Mouse (Mus musculus) T-helper 2 cell (primary cell): ENCODE measurements around the gene Itih5.

Experiments
- in situ Hi-C: fragments of 300-600 bp; cut with MboI, MseI; formaldehyde crosslinking; loops from one replicate; pipeline ENCODE4 v1.15.1; 2025; ENCODE audit warnings: high pct_unique_total_duplicates

Gene Itih5

DNA sequence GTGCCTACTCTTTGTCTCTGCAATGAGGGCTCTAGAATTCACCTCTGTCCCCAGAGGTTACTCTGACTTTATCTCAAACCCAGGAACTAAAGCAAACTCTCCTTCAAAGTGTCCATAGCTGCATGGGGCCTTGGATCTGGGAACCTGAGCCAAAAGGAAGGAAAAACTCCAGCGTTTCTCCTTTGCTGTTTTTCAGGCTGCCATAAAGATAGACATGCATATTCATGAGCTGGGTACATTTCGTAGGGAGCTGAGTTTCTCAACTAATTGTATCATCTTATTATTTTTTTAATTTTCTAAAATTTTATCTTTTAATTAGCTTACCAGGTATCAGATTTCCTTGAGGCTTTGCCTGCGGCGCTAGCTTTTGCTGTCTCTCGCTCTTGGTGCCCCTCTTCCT is 106.7 kb downstream of the Itih5 start:
- in situ Hi-C loops = no loop called here

GRCm38 (mm10) chr2:10261337-10261736 is 108.0 kb downstream of the Itih5 start:
- in situ Hi-C loops = no loop called here

- in situ Hi-C loops = no loop called here
Observed at GRCm38 (mm10) chr2:10262722-10263121, 109.4 kb downstream of the Itih5 start.

GRCm38 (mm10) chr2:10263909-10264489 is 110.6 kb downstream of the Itih5 start:
- in situ Hi-C loops = no loop called here

DNA sequence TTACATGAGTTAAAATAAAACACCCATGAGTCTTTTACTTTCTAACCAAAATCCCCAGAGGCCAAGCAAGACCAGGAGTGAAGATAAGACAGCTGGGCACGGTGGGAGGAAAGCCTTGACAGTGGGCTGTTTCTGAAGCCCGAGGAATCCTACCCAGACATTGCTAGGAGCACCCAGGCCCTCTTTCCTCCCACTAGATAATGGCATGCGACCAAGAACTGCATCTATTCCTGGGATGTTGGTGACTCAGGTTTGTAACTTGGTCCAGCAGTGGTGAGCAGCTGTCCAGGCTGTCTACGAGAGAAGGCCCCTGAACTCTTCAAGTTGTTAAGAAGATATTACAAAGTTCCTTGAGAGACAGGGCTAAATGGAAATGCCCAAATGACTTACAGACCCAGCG is 112.5 kb downstream of the Itih5 start:
- in situ Hi-C loops = no loop called here

GRCm38 (mm10) chr2:10272604-10273115 is 119.3 kb downstream of the Itih5 start:
- in situ Hi-C loops = loop anchor here (10.0 kb wide), 1 partner anchor 488 kb away; no protein-coding TSS in a partner anchor

- in situ Hi-C loops = loop anchor here (10.0 kb wide), 1 partner anchor 489 kb away; no protein-coding TSS in a partner anchor
Observed at GRCm38 (mm10) chr2:10273541-10274050, 120.2 kb downstream of the Itih5 start.

GRCm38 (mm10) chr2:10276194-10276593 is 122.8 kb downstream of the Itih5 start:
- in situ Hi-C loops = loop anchor here (10.0 to 25.0 kb wide), 2 partner anchors 491 to 1614 kb away; no protein-coding TSS in a partner anchor

- in situ Hi-C loops = loop anchor here (25.0 kb wide), 1 partner anchor 1621 kb away; no protein-coding TSS in a partner anchor
Observed at GRCm38 (mm10) chr2:10283686-10284085, 130.3 kb downstream of the Itih5 start.

DNA sequence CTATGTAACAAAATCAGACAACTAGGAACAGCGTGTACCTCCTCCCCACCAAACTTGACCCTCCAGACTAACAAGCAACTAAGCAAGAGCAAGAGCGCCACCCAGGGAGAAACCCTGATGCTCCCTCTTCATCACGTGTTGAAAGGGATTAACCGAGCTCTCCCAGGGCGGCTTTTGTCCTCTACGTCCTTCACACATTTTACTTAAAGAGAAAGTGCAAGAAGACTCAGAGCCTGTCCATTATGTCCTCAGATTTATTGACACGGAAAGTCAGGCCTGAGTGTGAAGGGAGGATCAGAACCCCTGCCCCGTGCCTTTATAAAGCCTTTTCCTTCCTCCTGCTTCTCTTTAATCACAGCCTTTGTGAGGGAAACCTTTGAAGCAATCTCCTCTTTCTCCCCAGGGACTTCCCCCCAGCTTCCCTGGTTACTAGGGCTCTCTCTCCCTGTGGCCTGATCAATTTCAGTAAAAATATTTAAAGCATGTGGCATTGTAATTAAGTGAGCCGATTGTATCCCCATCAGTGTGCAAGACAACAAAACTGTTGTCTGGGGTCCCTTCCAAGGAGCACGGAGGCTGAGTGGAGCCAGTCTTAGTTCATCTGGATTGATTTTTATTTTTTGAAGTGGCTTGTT is 131.4 kb downstream of the Itih5 start:
- in situ Hi-C loops = loop anchor here (25.0 kb wide), 1 partner anchor 1622 kb away; no protein-coding TSS in a partner anchor

DNA sequence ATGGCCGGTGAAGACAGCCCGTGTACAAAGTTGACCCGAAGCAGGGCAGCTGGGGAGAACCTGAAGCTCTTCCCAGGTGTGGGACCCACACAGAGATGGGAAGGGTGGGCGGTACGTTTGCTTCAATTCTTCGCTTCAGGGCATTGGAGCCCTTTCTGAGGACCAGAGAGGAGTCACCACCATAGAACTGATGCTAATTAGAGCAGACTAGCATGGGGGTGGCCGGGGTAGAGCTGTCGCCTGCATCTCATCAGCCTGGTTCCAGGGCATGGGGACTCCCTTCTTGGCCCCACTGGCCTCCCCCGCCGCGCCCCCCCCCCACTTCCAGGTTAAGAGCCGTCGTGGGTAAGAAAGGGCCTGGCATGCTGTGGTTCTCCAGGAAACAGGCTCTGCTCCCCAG is 132.6 kb downstream of the Itih5 start:
- in situ Hi-C loops = loop anchor here (25.0 kb wide), 1 partner anchor 1624 kb away; no protein-coding TSS in a partner anchor

DNA sequence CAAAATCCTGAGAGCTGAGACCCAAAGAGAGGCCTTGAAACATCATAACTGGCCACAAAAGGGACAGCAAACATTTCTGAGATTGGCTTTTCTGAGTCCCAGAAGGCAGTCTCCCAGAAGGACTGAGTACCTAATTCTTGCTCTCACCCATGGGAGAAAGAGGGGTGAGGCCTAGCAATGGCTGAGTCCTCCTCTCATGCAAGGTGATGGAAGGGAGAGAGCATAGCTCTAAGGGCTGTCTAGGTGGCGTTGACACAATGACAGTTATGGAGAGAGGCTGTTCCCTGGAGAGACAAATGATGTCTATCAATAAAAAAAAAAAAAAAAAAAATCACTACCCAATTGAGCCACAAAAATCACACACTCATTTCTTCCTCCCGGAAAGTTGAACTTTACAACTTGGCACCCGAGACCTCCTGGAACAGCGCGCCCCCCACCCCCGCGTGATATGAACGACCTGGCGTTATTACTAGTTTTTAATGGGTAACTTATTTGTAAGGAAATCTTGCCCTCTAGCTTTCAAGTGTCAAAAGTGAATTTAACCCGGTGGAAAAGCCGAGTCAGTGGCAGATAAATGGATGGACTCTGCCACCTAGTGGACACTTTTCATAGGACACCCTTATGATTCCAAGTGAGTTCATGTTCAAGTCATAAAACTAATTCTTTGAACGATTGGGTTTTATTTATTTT is 134.9 kb downstream of the Itih5 start:
- in situ Hi-C loops = loop anchor here (25.0 kb wide), 1 partner anchor 1626 kb away; no protein-coding TSS in a partner anchor

- in situ Hi-C loops = loop anchor here (25.0 kb wide), 1 partner anchor 1627 kb away; no protein-coding TSS in a partner anchor
Observed at GRCm38 (mm10) chr2:10288881-10289280, 135.5 kb downstream of the Itih5 start.

DNA sequence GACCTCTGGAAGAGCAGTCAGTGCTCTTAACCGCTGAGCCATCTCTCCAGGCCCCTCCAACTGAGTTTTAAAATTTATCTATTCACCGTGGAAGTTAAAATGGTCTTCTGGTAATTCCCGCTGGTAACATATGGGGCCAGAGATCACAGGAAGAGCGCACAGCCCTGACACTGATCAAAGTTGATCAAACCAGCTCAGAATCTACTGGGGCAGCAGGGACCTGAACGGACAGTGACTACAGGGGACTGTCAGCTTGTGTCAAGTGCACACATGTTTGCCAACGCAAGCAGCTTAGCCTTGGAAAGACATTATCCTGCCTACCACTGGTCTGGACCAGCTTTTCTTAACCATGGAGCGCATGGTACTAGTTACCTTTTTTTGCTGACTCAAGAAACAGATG is 136.7 kb downstream of the Itih5 start:
- in situ Hi-C loops = loop anchor here (5.0 to 25.0 kb wide), 3 partner anchors 155 to 1628 kb away; partner anchors contain the start of gene Itih2

- in situ Hi-C loops = loop anchor here (5.0 to 25.0 kb wide), 3 partner anchors 159 to 1631 kb away; partner anchors contain the start of gene Itih2
Observed at GRCm38 (mm10) chr2:10293556-10294206, 140.3 kb downstream of the Itih5 start.

DNA sequence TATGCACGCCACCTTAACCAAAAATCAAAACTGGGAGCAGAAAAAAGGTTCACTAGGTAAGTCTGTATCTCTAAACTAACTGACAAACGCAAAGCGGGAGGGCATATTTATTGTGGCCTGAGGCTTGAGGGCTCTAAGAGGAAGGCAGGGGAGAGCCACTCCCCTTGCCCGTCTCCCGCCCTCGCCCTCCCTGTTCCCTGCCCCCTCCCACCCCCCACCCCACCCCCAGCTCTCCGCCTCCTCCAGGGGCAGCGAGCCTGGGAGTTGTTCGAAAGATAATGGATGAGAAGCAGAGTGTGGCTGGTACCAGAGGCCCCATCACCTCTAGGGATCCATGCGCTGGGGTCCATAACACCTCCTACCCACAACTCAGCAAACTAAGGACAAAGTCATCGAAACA is 142.5 kb downstream of the Itih5 start:
- in situ Hi-C loops = loop anchor here (10.0 to 25.0 kb wide), 2 partner anchors 161 to 1634 kb away; partner anchors contain the start of gene Itih2

DNA sequence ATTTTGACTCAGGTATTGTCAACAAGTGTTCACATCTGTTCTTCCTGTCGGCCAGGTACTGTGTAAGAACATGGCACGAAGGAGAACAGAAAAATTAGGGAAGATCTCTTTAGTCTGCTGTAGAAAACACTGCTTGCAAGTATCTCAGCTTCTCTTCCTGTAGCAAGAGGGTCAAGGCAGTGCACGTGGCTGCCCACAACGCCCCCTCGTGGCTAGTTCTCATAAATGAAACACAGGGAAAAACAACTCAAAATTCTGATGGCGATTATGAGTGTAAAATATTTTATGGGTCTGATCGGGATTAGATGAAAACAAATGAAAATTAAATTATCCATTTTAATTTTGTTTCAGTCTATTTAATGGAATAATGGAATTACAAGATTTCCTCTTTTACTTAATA is 146.9 kb downstream of the Itih5 start:
- in situ Hi-C loops = no loop called here

DNA sequence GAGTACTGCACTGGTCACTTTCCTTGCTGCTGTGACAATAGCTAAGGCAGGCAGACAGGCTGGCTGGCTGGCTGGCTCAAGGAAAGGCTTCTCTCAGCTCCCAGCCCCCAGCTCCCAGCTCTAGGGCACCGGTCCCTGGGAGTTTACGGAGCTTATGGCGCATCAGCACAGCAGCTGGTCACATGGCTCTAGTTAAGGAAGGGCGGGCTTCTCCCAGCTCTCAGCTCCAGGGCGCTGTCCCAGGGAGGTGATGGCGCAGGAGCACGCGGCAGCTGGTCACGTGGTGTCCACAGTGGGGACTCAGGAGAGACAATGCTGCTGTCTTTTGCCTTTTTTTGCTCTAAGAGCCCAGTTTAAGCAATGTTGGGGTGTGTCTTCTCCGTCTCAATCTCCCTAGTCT is 147.4 kb downstream of the Itih5 start:
- in situ Hi-C loops = no loop called here

GRCm38 (mm10) chr2:10301391-10301790 is 148.0 kb downstream of the Itih5 start:
- in situ Hi-C loops = no loop called here

GRCm38 (mm10) chr2:10301997-10302396 is 148.6 kb downstream of the Itih5 start:
- in situ Hi-C loops = no loop called here

- in situ Hi-C loops = loop anchor here (5.0 kb wide), 1 partner anchor 37 kb away; no protein-coding TSS in a partner anchor
Observed at GRCm38 (mm10) chr2:10304911-10305310, 151.5 kb downstream of the Itih5 start.
